Mouse (Mus musculus) stomach, embryonic 14.5 days (tissue): Measurements from ENCODE around the gene Hdac1. TPM values are rescaled to one million over a fixed set of nuclear protein-coding genes. Genes with fewer than 3 reads are reported as not detected.
A peak's percentile ranks its signal among the peaks of the same experiment; 100 is the strongest.
"Not testable (repeated sequence)": the region's sequence is repeated elsewhere in the genome, so short reads cannot be mapped to it uniquely, and the experiment has no call there.

ENCODE experiments used
- ATAC-seq: fragments of 200-750 bp; cut with Nextera tagmentation; 2 replicates; pipeline ENCODE4 v1.8.0; 2017; ENCODE audit warnings: low read depth, moderate TSS enrichment; ENCODE audit not compliant: insufficient number of reproducible peaks, insufficient read depth, low FRiP score
- H3K27ac ChIP-seq: fragments of 300-500 bp; sonication (generic); 2 replicates; pipeline ENCODE4 v1.5.1; 2014; ENCODE audit warnings: mild to moderate bottlenecking, low read length, moderate library complexity, mixed read lengths
- H3K27me3 ChIP-seq: fragments of 300-500 bp; sonication (generic); 2 replicates; pipeline ENCODE4 v1.6.1; 2014; ENCODE audit warnings: low read length, control low read depth, mixed read lengths; ENCODE audit not compliant: control insufficient read depth, insufficient read depth
- H3K36me3 ChIP-seq: fragments of 300-500 bp; sonication (generic); 2 replicates; pipeline ENCODE4 v1.6.1; 2014; ENCODE audit warnings: mild to moderate bottlenecking, control low read depth, low read length, moderate library complexity, mixed read lengths; ENCODE audit not compliant: control insufficient read depth, insufficient read depth
- H3K4me1 ChIP-seq: fragments of 300-500 bp; sonication (generic); 2 replicates; pipeline ENCODE4 v1.6.1; 2014; ENCODE audit warnings: low read length, control low read depth, mixed read lengths; ENCODE audit not compliant: control insufficient read depth, insufficient read depth
- H3K4me2 ChIP-seq: fragments of 300-500 bp; sonication (generic); replicated peaks from 2 replicates; pipeline ENCODE4 v1.6.1; 2014; ENCODE audit warnings: low read depth, low read length, control low read depth
- H3K4me3 ChIP-seq: fragments of 300-500 bp; sonication (generic); 2 replicates; pipeline ENCODE4 v1.5.1; 2014; ENCODE audit warnings: low read depth, low read length, control low read depth
- H3K9ac ChIP-seq: fragments of 300-500 bp; sonication (generic); replicated peaks from 2 replicates; pipeline ENCODE4 v1.6.1; 2014; ENCODE audit warnings: low read depth, mild to moderate bottlenecking, control low read depth, low read length, moderate library complexity, mixed read lengths
- H3K9me3 ChIP-seq: fragments of 300-500 bp; sonication (generic); 2 replicates; pipeline ENCODE4 v1.6.1; 2016; ENCODE audit warnings: low read depth, low read length, control low read depth; ENCODE audit not compliant: control insufficient read depth
- WGBS: fragments of 180-500 bp; shearing (Covaris S2); extraction: QIAGEN DNeasy Blood & Tissue Kit; methylation state at CpG from one replicate; pipeline ENCODE4 v1.1.7; 2014; 5-methylcytosine and 5-hydroxymethylcytosine counted together
- polyA plus RNA-seq: library from polyadenylated mRNA; unstranded; fragments of >200 nt; fragmentation: Nextera tagmentation; extraction: Ambion mirVana; gene quantifications from 2 replicates; pipeline ENCODE4 v1.2.1, GENCODE M21; 2014

Hdac1 gene
- polyA plus RNA-seq, 1 experiment from 2014 or later: 217 TPM

DNA sequence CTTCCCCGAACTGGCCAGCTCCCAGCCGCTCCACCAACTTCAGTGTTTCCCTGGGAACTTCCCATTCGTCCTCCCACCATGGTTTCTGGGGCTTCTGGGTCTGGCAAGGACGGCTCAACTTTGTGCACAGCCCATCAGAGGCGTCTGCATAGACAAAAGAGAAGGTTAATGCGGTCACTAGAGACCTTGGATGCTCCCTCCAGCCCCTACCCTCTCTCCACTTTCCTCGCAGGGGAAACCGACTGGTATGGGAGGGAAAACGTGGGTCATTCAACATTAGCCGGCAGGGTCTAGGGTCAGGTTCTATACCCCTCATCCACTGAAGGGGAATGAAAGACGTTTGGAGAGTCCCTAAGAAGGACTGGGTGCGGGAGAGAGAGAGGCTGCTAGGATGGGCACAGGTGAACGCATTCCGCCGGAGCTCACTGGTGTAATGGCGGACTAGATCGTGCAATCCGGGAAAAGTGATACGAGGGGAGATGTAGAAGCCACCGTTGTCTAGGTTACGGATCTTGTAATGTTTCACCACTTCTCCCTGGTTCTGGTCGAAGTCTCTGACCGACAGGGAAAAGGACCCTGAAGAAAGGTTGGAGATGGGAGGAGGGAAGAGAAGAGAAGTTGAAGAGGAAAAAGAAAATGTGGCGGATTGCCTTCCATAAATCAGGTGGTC is 13.5 kb upstream of the Hdac1 start:
- ATAC-seq: peak; percentile 43; the same call in 1 of the 2 replicates
- Histone ChIP-seq H3K9me3 (no peaks in the 10 kb centered on the region), H3K4me1 (0 out of 2 replicates have a peak, but pooled peaks cover 9% of the 10 kb centered on the region), H3K36me3 (no peaks in the 10 kb centered on the region), H3K27ac (peak overlapping the region; percentile 52; the same call in 1 of the 2 replicates), H3K4me2 (peak overlapping the region; percentile 87), H3K4me3 (peak overlapping the region; percentile 52), H3K9ac (peak overlapping the region; percentile 45), H3K27me3 (no peaks in the 10 kb centered on the region)
- WGBS: 2% methylated on average over 24 of the region's 24 CpGs

DNA sequence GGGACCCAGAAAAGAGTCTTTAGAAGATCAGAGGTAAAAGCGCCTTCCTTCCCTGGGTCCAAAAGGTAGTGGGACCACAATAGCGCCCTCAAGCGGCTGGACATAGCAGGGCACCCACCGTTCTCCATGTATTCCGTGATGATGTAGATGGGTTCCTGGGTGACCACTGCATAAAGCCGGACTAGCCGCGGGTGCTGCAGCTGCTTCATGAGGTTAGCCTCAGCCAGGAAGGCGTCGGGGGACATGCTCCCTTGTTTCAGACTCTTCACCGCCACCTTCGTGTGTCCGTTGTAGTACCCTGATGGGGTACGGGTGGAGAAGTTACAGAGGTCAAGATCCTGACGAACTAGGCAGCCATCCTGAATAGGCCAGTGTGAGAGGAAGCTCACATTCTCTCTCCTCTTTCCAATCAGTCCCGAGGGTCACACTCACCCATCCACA is 12.9 kb upstream of the Hdac1 start:
- ATAC-seq: peak; percentile 2; the same call in 1 of the 2 replicates
- 4% methylated on average over 16 of the region's 16 CpGs for WGBS
- Histone ChIP-seq H3K4me3 (peak overlapping the region; percentile 52), H3K36me3 (no peaks in the 10 kb centered on the region), H3K27ac (peak overlapping the region; percentile 52; the same call in 1 of the 2 replicates), H3K9me3 (no peaks in the 10 kb centered on the region), H3K4me1 (0 out of 2 replicates have a peak, but pooled peaks cover 9% of the 10 kb centered on the region), H3K9ac (peak overlapping the region; percentile 45; the same call in 1 of the 2 replicates), H3K4me2 (peak overlapping the region; percentile 87), H3K27me3 (no peaks in the 10 kb centered on the region)

DNA sequence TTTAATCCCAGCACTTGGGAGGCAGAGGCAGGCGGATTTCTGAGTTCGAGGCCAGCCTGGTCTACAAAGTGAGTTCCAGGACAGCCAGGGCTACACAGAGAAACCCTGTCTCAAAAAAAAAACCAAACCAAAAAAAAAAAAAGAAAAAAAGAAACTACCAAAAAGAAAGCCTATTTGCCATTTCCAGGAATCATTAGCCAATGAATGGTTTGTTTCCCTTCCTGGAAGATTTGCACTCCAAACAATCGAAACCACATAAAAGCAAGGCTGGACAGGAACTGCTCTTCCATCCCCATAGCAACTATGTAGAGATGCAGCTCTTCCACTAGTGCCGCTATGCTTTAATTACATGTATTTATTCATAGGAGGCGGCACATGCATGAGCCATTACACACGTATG is 12.0 kb upstream of the Hdac1 start:
- not testable (repeated sequence) for H3K9me3 ChIP-seq, H3K4me3 ChIP-seq, ATAC-seq, H3K27me3 ChIP-seq, H3K36me3 ChIP-seq, H3K4me2 ChIP-seq, H3K4me1 ChIP-seq, H3K9ac ChIP-seq, H3K27ac ChIP-seq
- WGBS: 88% methylated on average over 5 of the region's 6 CpGs

DNA sequence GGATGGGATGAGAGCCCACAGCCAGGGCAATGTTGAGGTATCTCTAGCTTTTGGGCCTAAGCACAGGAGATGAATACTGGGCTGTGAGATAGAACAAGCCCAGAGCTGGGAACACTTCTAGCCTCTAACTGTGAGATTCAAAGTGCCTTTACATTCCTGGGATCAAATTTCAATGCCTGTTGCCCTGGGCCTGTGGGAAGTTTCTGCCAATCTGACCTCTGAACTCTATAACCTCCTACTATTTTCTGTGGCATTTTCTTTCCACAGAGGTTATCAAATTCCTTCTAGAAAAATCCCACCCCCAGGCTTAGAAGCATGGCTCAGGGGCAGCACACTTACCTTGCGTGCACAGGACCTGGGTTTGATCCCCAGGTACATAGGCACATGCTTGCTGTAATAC is 7.8 kb upstream of the Hdac1 start:
- Histone ChIP-seq H3K4me2 (no peak overlapping the region), H3K36me3 (no peaks in the 10 kb centered on the region), H3K9me3 (no peaks in the 10 kb centered on the region), H3K4me3 (no peak overlapping the region), H3K4me1 (no peaks in the 10 kb centered on the region), H3K9ac (no peak overlapping the region), H3K27me3 (no peaks in the 10 kb centered on the region), H3K27ac (no peak overlapping the region)
- ATAC-seq: no peak
- 45% methylated on average over 1 of the region's 1 CpGs for WGBS

DNA sequence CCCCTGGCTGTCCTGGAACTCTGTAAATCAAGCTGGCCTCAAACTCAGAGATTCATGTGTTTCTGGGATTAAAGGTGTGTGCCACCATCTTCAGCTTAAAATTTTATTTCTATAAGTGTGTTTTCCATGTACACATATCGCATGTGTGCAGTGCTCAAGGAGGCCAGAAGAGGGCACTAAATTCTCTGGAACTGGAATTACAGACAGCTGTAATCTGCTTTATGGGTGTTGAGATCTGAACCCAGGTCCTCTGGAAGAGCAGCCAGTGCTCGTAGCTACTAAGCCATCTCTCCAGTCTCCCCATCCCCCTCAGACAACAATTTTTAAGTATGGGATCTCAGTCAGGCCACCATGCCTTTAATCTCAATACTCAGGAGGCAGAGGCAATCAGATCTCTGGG is 6.8 kb upstream of the Hdac1 start:
- H3K4me2 ChIP-seq: no peak overlapping the region
- no peak overlapping the region for H3K27ac ChIP-seq
- no peak for ATAC-seq
- no peaks in the 10 kb centered on the region for H3K36me3 ChIP-seq
- H3K9ac ChIP-seq: no peak overlapping the region
- H3K4me3 ChIP-seq: no peak overlapping the region
- 86% methylated on average over 2 of the region's 2 CpGs for WGBS
- no peaks in the 10 kb centered on the region for H3K9me3 ChIP-seq
- no peaks in the 10 kb centered on the region for H3K4me1 ChIP-seq
- no peaks in the 10 kb centered on the region for H3K27me3 ChIP-seq

DNA sequence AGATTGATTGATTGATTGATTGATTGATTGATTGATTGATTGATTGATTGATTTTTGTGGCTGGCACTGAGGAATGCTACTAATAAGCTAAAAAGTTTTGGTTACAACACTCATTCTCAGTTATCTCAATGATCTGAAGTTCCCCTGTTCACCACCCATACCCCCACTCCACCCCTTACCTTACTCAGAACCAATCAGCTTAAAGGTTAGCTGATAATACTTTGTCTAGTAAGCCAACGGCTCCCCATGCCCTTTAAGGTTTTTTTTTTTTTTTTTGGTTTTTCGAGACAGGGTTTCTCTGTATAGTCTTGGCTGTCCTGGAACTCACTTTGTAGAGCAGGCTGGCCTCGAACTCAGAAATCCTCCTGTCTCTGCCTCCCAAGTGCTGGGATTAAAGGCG is 5.1 kb upstream of the Hdac1 start:
- H3K27ac ChIP-seq, H3K9me3 ChIP-seq, H3K36me3 ChIP-seq, H3K27me3 ChIP-seq, H3K4me2 ChIP-seq, ATAC-seq, H3K4me1 ChIP-seq, H3K4me3 ChIP-seq, H3K9ac ChIP-seq: not testable (repeated sequence)
- 86% methylated on average over 4 of the region's 4 CpGs for WGBS

DNA sequence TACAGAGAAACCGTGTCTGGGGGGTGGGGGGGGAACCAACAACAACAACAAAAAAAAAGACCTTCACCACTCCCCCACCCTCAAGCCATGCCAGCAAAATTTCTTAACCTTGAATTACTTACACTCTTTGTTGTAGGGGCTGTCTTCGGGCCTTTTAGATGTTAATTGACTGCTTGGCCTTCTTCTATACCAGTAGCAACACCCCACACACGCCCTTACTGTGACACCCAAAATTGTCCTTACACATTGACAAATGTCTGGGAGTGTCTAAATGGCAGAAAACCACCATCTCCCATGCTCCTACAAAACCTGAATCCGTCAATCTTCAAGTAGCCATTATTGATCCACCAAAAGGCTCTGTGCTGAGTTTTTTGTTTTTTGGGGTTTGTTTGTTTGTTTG is 1.6 kb upstream of the Hdac1 start:
- Histone ChIP-seq H3K9me3 (no peaks in the 10 kb centered on the region), H3K4me3 (no peak overlapping the region), H3K27me3 (no peaks in the 10 kb centered on the region), H3K27ac (no peak overlapping the region), H3K9ac (no peak overlapping the region), H3K4me2 (no peak overlapping the region), H3K36me3 (no peaks in the 10 kb centered on the region; the same call in 1 of the 2 replicates), H3K4me1 (peaks cover 9% of the 10 kb centered on the region)
- ATAC-seq: no peak
- 82% methylated on average over 4 of the region's 4 CpGs for WGBS

DNA sequence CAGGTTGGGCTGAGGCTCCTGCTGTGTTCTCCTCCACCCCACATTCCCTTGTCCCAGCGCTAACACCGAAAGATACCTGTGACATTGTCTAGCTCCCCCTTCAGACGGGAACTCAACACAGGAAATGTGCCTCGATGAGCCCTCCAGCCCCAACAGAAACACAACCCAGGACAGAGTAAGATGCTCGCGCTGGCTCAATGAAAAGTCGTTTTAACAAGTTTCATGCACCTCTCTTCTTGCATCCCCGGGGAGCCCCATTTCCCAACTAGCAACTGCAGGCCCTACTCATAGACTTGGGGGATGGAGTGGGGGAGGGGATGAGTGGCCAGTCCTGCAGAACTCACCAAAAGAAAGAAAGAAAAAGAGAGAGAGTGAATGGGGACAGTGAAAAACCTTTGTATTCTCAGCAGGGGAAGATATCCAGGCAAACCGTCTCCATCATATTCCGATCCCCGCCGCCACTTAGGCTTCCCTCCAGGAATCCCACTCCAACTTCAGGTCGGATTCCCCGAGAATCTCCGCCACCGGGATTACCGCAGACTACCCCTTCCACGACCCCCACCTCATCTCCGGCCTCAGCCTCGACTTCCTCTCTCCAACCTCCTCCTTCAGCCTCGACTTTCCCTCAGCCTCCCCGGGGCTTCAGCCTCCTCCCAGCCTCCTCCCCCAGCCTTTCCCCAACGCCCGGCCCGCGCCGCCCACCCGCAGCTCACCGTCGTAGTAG is 483 bp downstream of the Hdac1 start:
- Histone ChIP-seq H3K4me1 (peaks cover 9% of the 10 kb centered on the region), H3K36me3 (no peaks in the 10 kb centered on the region; the same call in 1 of the 2 replicates), H3K4me2 (peak overlapping the region; percentile 83), H3K9me3 (no peaks in the 10 kb centered on the region), H3K4me3 (peak overlapping the region; percentile 94), H3K27ac (peak overlapping the region; percentile 70), H3K27me3 (no peaks in the 10 kb centered on the region), H3K9ac (peak overlapping the region; percentile 84)
- under 1% methylated on average over 30 of the region's 30 CpGs for WGBS
- ATAC-seq: no peak
